Mouse (Mus musculus): ENCODE results near the gene Npc1l1. TPM values are rescaled to one million over a fixed set of nuclear protein-coding genes. Genes with fewer than 3 reads are reported as not detected.

Npc1l1 gene
- total RNA-seq, 4 experiments from 2014 or later, result 0.06 TPM; not detected in 3

- DNase-seq (ENCODE audit: low spot score), result no peak
Observed at GRCm38 (mm10) chr11:6163706-6164105, 66.2 kb downstream of the Npc1l1 start.

- DNase-seq (ENCODE audit: low spot score), result no peak
Observed at GRCm38 (mm10) chr11:6163062-6163461, 66.9 kb downstream of the Npc1l1 start.

GRCm38 (mm10) chr11:6161549-6161948 lies 68.4 kb downstream of the Npc1l1 start:
- DNase-seq (ENCODE audit: low spot score), result no peak

Other genes starting within 250 kb of the Npc1l1 start
- 10 to 100 TPM in 2 of 4 experiments, 1 to 10 TPM in 2; 6.5 to 14.8 (median 10.1) TPM for gene Camk2b, start 163.8 kb downstream of the Npc1l1 start, total RNA-seq (2022)
- gene A730071L15Rik, start 30.1 kb downstream of the Npc1l1 start, total RNA-seq (2022), result not detected
- 10 to 100 TPM; 64.5 to 75.3 (median 71.5) TPM for gene Nudcd3, start 29.7 kb downstream of the Npc1l1 start, total RNA-seq (2022)
- 10 to 100 TPM; 22.6 to 23.5 (median 23.0) TPM for gene Ddx56, start 37.6 kb upstream of the Npc1l1 start, total RNA-seq (2022)
- gene Tmed4, start 44.7 kb upstream of the Npc1l1 start, total RNA-seq (2022), result 100 to 1,000 TPM in 2 of 4 experiments, 10 to 100 TPM in 2; 96.9 to 111 (median 102) TPM
- gene Ogdh, start 61.5 kb upstream of the Npc1l1 start, total RNA-seq (2022), result 1,000 to 10,000 TPM; 1,901 to 2,083 (median 1,945) TPM
- gene Zmiz2, start 158.9 kb upstream of the Npc1l1 start, total RNA-seq (2022), result 10 to 100 TPM; 37.1 to 38.7 (median 37.5) TPM
- 100 to 1,000 TPM; 262 to 310 (median 280) TPM for gene Ppia, start 185.3 kb upstream of the Npc1l1 start, total RNA-seq (2022)
- 10 to 100 TPM; 80.1 to 97.8 (median 88.2) TPM for gene H2afv, start 214.3 kb upstream of the Npc1l1 start, total RNA-seq (2022)
- 10 to 100 TPM; 23.2 to 32.4 (median 28.9) TPM for gene Purb, start 245.8 kb upstream of the Npc1l1 start, total RNA-seq (2022)